Mouse (Mus musculus): ENCODE data around the gene Sirpa. TPM values are rescaled to one million over a fixed set of nuclear protein-coding genes. Genes with fewer than 3 reads are reported as not detected.
A peak's percentile ranks its signal among the peaks of the same experiment; 100 is the strongest.

Sirpa gene
- total and polyA plus RNA-seq, 3 experiments, result 28.3 to 29.4 (median 28.9) TPM

- Histone ChIP-seq H3K4me1 (ENCODE audit: control insufficient read depth, insufficient read depth, low read length) (no peaks in the 10 kb centered on the region), H3K79me2 (replicated peaks; ENCODE audit: control insufficient read depth, insufficient read depth, low read length) (no peaks in the 10 kb centered on the region), H3K27me3 (ENCODE audit: control insufficient read depth, insufficient read depth, low read length) (no peaks in the 10 kb centered on the region), H3K4me3 (no peak overlapping the region), H3K27ac (no peak overlapping the region), H3K36me3 (ENCODE audit: control insufficient read depth, insufficient read depth, low read length) (no peaks in the 10 kb centered on the region), H3K9ac (ENCODE audit: low read depth, low read length) (no peak overlapping the region)
- WGBS, result 88% methylated on average over 10 of the region's 10 CpGs
- TF ChIP-seq CTCF (IDR thresholded peaks at IDR 0.05), result no peak
- TF ChIP-seq POLR2A (IDR thresholded peaks at IDR 0.05; ENCODE audit: insufficient read depth, low read depth, low read length), result no peak
- no peak for TF ChIP-seq EP300 (IDR thresholded peaks at IDR 0.05; ENCODE audit: insufficient read depth, low read depth, low read length)
- intact Hi-C loops (cut with DNase I), result no loop called here
- no peak for DNase-seq
Measured at GRCm38 (mm10) chr2:129614482-129615185, 22.0 kb downstream of the Sirpa start.

- TF ChIP-seq POLR2A (IDR thresholded peaks at IDR 0.05; ENCODE audit: insufficient read depth, low read depth, low read length) (no peak), EP300 (IDR thresholded peaks at IDR 0.05; ENCODE audit: insufficient read depth, low read depth, low read length) (no peak), CTCF (IDR thresholded peaks at IDR 0.05) (no peak)
- no peaks in the 10 kb centered on the region for H3K79me2 ChIP-seq (replicated peaks; ENCODE audit: control insufficient read depth, insufficient read depth, low read length)
- no peak overlapping the region for H3K9ac ChIP-seq (ENCODE audit: low read depth, low read length)
- intact Hi-C loops (cut with DNase I), result no loop called here
- 88% methylated on average over 7 of the region's 7 CpGs for WGBS
- peak in 1 of 2 experiments; percentile 7 for DNase-seq
- H3K27me3 ChIP-seq (ENCODE audit: control insufficient read depth, insufficient read depth, low read length), result no peaks in the 10 kb centered on the region
- no peaks in the 10 kb centered on the region for H3K4me1 ChIP-seq (ENCODE audit: control insufficient read depth, insufficient read depth, low read length)
- H3K4me3 ChIP-seq, result no peak overlapping the region
- H3K36me3 ChIP-seq (ENCODE audit: control insufficient read depth, insufficient read depth, low read length), result no peaks in the 10 kb centered on the region
- no peak overlapping the region for H3K27ac ChIP-seq
Measured at GRCm38 (mm10) chr2:129620148-129620547, 27.5 kb downstream of the Sirpa start.

- Histone ChIP-seq H3K4me3 (no peak overlapping the region), H3K4me1 (ENCODE audit: control insufficient read depth, insufficient read depth, low read length) (no peaks in the 10 kb centered on the region), H3K79me2 (replicated peaks; ENCODE audit: control insufficient read depth, insufficient read depth, low read length) (no peaks in the 10 kb centered on the region), H3K36me3 (ENCODE audit: control insufficient read depth, insufficient read depth, low read length) (no peaks in the 10 kb centered on the region), H3K9ac (ENCODE audit: low read depth, low read length) (no peak overlapping the region), H3K27ac (no peak overlapping the region), H3K27me3 (ENCODE audit: control insufficient read depth, insufficient read depth, low read length) (no peaks in the 10 kb centered on the region)
- TF ChIP-seq EP300 (IDR thresholded peaks at IDR 0.05; ENCODE audit: insufficient read depth, low read depth, low read length) (no peak), CTCF (IDR thresholded peaks at IDR 0.05) (no peak), POLR2A (IDR thresholded peaks at IDR 0.05; ENCODE audit: insufficient read depth, low read depth, low read length) (no peak)
- 91% methylated on average over 5 of the region's 5 CpGs for WGBS
- intact Hi-C loops (cut with DNase I), result no loop called here
- peak in 1 of 2 experiments; percentile 5 for DNase-seq
Measured at GRCm38 (mm10) chr2:129620881-129621280, 28.2 kb downstream of the Sirpa start.

GRCm38 (mm10) chr2:129621654-129622490, 29.2 kb downstream of the Sirpa start:
- TF ChIP-seq POLR2A (IDR thresholded peaks at IDR 0.05; ENCODE audit: insufficient read depth, low read depth, low read length) (no peak), CTCF (IDR thresholded peaks at IDR 0.05) (no peak)
- Histone ChIP-seq H3K27ac (no peak overlapping the region), H3K4me1 (ENCODE audit: control insufficient read depth, insufficient read depth, low read length) (no peaks in the 10 kb centered on the region), H3K36me3 (ENCODE audit: control insufficient read depth, insufficient read depth, low read length) (no peaks in the 10 kb centered on the region), H3K9ac (ENCODE audit: low read depth, low read length) (no peak overlapping the region), H3K79me2 (replicated peaks; ENCODE audit: control insufficient read depth, insufficient read depth, low read length) (no peaks in the 10 kb centered on the region), H3K27me3 (ENCODE audit: control insufficient read depth, insufficient read depth, low read length) (no peaks in the 10 kb centered on the region), H3K4me3 (no peak overlapping the region)
- WGBS, result 88% methylated on average over 9 of the region's 9 CpGs
- DNase-seq, result peak; percentile 2 to 15
- intact Hi-C loops (cut with DNase I), result no loop called here

- Histone ChIP-seq H3K79me2 (replicated peaks; ENCODE audit: control insufficient read depth, insufficient read depth, low read length) (no peaks in the 10 kb centered on the region), H3K36me3 (ENCODE audit: control insufficient read depth, insufficient read depth, low read length) (no peaks in the 10 kb centered on the region), H3K9ac (ENCODE audit: low read depth, low read length) (no peak overlapping the region), H3K4me1 (ENCODE audit: control insufficient read depth, insufficient read depth, low read length) (no peaks in the 10 kb centered on the region), H3K27ac (no peak overlapping the region), H3K27me3 (ENCODE audit: control insufficient read depth, insufficient read depth, low read length) (no peaks in the 10 kb centered on the region), H3K4me3 (no peak overlapping the region)
- TF ChIP-seq POLR2A (IDR thresholded peaks at IDR 0.05; ENCODE audit: insufficient read depth, low read depth, low read length) (no peak), EP300 (IDR thresholded peaks at IDR 0.05; ENCODE audit: insufficient read depth, low read depth, low read length) (no peak), CTCF (IDR thresholded peaks at IDR 0.05) (no peak)
- intact Hi-C loops (cut with DNase I), result no loop called here
- peak in 1 of 2 experiments; percentile 14 for DNase-seq
- 90% methylated on average over 5 of the region's 5 CpGs for WGBS
Measured at GRCm38 (mm10) chr2:129622918-129623317, 30.3 kb downstream of the Sirpa start.

- Histone ChIP-seq H3K4me3 (no peak overlapping the region), H3K27me3 (ENCODE audit: control insufficient read depth, insufficient read depth, low read length) (no peaks in the 10 kb centered on the region), H3K36me3 (ENCODE audit: control insufficient read depth, insufficient read depth, low read length) (no peaks in the 10 kb centered on the region), H3K27ac (no peak overlapping the region), H3K4me1 (ENCODE audit: control insufficient read depth, insufficient read depth, low read length) (peaks cover 2% of the 10 kb centered on the region; the same call in 1 of the 2 replicates), H3K79me2 (replicated peaks; ENCODE audit: control insufficient read depth, insufficient read depth, low read length) (no peaks in the 10 kb centered on the region), H3K9ac (ENCODE audit: low read depth, low read length) (no peak overlapping the region)
- peak in 1 of 2 experiments; percentile 9 for DNase-seq
- intact Hi-C loops (cut with DNase I), result no loop called here
- WGBS, result 94% methylated on average over 7 of the region's 7 CpGs
- TF ChIP-seq EP300 (IDR thresholded peaks at IDR 0.05; ENCODE audit: insufficient read depth, low read depth, low read length) (no peak), POLR2A (IDR thresholded peaks at IDR 0.05; ENCODE audit: insufficient read depth, low read depth, low read length) (no peak), CTCF (IDR thresholded peaks at IDR 0.05) (no peak)
Measured at GRCm38 (mm10) chr2:129623771-129624170, 31.1 kb downstream of the Sirpa start.

All from heart, adult 2 months (tissue).